Mouse (Mus musculus): Measurements from ENCODE around the gene Fignl2. TPM values are rescaled to one million over a fixed set of nuclear protein-coding genes. Genes with fewer than 3 reads are reported as not detected.

Gene Fignl2
- polyA plus RNA-seq, 1 experiment from 2014 or later, result 2.1 TPM

DNA sequence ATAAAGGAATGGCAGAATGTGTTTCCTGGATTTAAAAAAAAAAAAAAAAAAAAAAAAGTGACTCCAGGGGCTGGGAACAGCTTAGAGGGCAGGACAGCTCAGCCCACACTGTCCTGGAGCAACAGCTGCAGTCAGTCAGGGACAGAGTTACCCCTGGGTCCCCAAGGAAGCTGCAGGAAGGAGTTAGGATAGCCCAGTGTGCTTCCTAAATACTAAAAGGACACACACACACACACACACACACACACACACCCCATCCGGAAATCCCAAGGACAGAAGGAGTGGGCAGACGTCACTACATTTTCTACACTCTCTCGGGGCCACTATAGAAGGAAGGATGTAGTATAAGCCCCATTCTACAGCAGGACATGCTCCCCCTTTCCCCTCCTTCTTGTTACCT lies 10.3 kb downstream of the Fignl2 start:
- Histone ChIP-seq H3K4me2 (replicated peaks; ENCODE audit: low read depth, low read length) (no peak overlapping the region), H3K36me3 (ENCODE audit: control insufficient read depth, insufficient read depth, low read length) (no peaks in the 10 kb centered on the region), H3K27ac (ENCODE audit: low read depth, low read length) (peak overlapping the region; percentile 94), H3K9me3 (ENCODE audit: control insufficient read depth, low read length) (no peaks in the 10 kb centered on the region), H3K4me3 (ENCODE audit: low read depth, low read length) (no peak overlapping the region), H3K27me3 (ENCODE audit: control insufficient read depth, insufficient read depth, low read length) (no peaks in the 10 kb centered on the region), H3K4me1 (replicated peaks; ENCODE audit: control insufficient read depth, insufficient read depth, low read length) (peaks cover 53% of the 10 kb centered on the region), H3K9ac (ENCODE audit: low read depth, low read length) (no peak overlapping the region)
- WGBS, result 22% methylated on average over 3 of the region's 3 CpGs
- no peak for DNase-seq (ENCODE audit: low spot score)
- ATAC-seq (ENCODE audit: low FRiP score), result no peak

DNA sequence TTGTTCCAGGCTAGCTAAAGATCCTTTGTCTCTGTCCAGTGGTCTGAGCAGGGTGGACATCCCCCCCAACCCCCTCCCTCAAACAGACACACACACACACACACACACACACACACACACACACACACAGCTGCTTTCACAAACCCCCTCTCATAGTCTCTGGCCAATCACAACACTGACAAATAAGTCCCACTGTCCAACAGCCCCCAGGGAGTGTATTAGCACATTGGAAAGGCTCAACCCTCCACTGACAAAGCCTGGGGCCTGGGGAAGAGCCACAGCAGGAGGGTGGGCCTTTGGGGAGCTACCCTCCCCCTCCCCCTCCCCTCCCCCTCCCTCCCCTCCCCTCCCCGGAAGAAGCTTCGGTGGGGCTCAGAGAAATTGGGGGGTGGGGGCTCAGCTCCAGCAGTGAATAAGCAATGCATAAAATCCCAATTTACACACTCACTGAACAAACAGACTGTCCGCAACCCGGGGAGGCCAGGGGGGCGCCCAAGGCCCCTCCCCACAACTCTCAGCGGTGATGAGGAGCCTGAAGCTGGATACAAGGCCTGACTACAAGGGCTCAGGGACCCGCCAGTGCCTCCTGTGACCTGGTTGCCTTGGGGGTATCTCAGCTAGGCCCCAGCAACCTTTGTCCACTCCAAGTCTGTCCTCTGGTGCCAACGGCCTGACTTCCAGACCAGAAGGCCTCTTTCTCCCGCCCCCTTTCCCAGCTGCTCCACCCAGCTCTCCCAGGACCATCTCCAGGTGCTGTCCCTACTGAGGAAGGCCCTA lies 11.3 kb downstream of the Fignl2 start:
- Histone ChIP-seq H3K9ac (ENCODE audit: low read depth, low read length) (peak overlapping the region; percentile 15; the same call in 1 of the 2 replicates), H3K27ac (ENCODE audit: low read depth, low read length) (peak overlapping the region; percentile 94), H3K4me3 (ENCODE audit: low read depth, low read length) (no peak overlapping the region), H3K36me3 (ENCODE audit: control insufficient read depth, insufficient read depth, low read length) (no peaks in the 10 kb centered on the region), H3K4me1 (replicated peaks; ENCODE audit: control insufficient read depth, insufficient read depth, low read length) (peaks cover 54% of the 10 kb centered on the region), H3K9me3 (ENCODE audit: control insufficient read depth, low read length) (no peaks in the 10 kb centered on the region), H3K4me2 (replicated peaks; ENCODE audit: low read depth, low read length) (peak overlapping the region; percentile 19), H3K27me3 (ENCODE audit: control insufficient read depth, insufficient read depth, low read length) (no peaks in the 10 kb centered on the region)
- ATAC-seq (ENCODE audit: low FRiP score) (peak; percentile 85), DNase-seq (ENCODE audit: low spot score) (peak; percentile 72)
- WGBS, result 6% methylated on average over 7 of the region's 9 CpGs

DNA sequence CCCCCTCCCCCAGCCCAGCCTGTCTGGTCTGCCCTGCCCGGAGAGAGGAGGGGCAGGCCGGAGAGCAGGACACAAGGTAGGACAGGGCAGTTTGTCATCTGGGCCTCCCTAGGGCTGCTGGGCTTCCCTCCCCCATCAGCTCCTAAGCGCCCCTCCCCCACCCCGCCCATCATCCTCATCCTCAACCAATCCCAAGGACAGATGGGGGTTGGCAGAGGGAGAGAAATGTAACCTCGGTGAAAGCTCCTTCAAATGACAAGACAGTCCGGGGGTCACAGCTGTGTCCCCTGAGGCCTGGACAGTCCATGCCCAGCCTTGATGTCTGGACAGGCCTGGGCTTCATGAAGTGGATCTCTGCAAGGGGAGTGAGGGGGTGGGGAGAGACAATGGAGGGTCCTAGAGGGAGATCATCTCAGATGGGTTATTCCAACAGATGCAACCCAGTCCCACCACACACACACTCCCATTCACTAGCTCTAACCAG lies 12.0 kb downstream of the Fignl2 start:
- Histone ChIP-seq H3K9ac (ENCODE audit: low read depth, low read length) (peak overlapping the region; percentile 15; the same call in 1 of the 2 replicates), H3K4me1 (replicated peaks; ENCODE audit: control insufficient read depth, insufficient read depth, low read length) (peaks cover 56% of the 10 kb centered on the region), H3K4me2 (replicated peaks; ENCODE audit: low read depth, low read length) (no peak overlapping the region; the same call in 1 of the 2 replicates), H3K27ac (ENCODE audit: low read depth, low read length) (peak overlapping the region; percentile 94), H3K9me3 (ENCODE audit: control insufficient read depth, low read length) (no peaks in the 10 kb centered on the region), H3K36me3 (ENCODE audit: control insufficient read depth, insufficient read depth, low read length) (no peaks in the 10 kb centered on the region), H3K27me3 (ENCODE audit: control insufficient read depth, insufficient read depth, low read length) (no peaks in the 10 kb centered on the region), H3K4me3 (ENCODE audit: low read depth, low read length) (no peak overlapping the region)
- ATAC-seq (ENCODE audit: low FRiP score) (peak; percentile 79), DNase-seq (ENCODE audit: low spot score) (peak; percentile 77)
- WGBS, result 9% methylated on average over 5 of the region's 6 CpGs

DNA sequence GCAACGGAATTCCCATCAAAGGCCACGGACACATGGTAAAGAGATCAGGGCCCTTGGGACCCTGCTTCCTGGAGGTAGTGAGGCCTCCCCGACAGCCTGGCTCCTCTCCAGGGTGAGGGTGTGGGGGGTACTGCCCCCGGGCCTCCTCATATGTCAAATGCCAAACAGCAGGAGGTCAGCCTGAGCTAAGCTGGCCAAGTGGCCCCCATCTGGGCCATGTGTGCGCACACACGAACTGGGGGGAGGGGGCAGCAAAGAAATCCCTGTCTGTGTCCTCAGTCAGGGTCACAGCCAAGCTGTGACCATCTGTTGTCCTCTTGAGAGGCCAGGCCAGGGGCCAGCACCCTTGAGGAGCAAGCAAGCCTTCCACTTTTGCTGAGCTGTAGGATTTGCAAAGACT lies 13.3 kb downstream of the Fignl2 start:
- H3K9ac ChIP-seq (ENCODE audit: low read depth, low read length), result peak overlapping the region; percentile 17; the same call in 1 of the 2 replicates
- DNase-seq (ENCODE audit: low spot score), result no peak
- no peak for ATAC-seq (ENCODE audit: low FRiP score)
- no peaks in the 10 kb centered on the region for H3K9me3 ChIP-seq (ENCODE audit: control insufficient read depth, low read length)
- H3K4me1 ChIP-seq (replicated peaks; ENCODE audit: control insufficient read depth, insufficient read depth, low read length), result peaks cover 50% of the 10 kb centered on the region
- no peaks in the 10 kb centered on the region for H3K36me3 ChIP-seq (ENCODE audit: control insufficient read depth, insufficient read depth, low read length)
- H3K27ac ChIP-seq (ENCODE audit: low read depth, low read length), result peak overlapping the region; percentile 94
- no peak overlapping the region for H3K4me3 ChIP-seq (ENCODE audit: low read depth, low read length)
- no peaks in the 10 kb centered on the region for H3K27me3 ChIP-seq (ENCODE audit: control insufficient read depth, insufficient read depth, low read length)
- H3K4me2 ChIP-seq (replicated peaks; ENCODE audit: low read depth, low read length), result no peak overlapping the region
- WGBS, result 9% methylated on average over 6 of the region's 6 CpGs

DNA sequence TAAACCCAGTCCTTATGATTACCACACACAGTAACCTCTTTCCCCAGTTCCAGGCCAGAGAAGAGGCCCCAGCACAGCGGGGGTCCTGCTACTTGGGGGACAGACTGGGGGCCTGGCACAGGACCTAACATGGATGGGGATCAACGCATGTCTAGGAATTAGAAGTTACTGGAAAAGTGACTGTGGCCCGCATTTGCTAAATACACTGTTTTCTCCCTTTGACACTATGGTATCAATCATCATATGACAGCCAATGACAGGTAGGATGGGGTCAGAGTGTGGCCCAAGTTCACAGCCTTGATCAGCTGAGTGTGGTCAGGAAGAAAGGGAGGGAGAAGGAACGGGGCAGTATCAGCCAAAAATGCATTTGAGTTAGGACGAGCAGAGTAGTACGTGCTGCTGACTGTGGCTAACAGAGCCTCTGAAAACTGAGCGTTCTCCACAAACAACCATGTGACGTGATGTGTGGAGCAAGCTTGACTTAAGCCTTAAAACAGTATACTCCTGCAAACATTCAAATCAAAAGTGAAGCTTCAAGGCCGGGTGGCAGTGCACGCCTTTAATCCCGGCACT lies 18.0 kb downstream of the Fignl2 start:
- DNase-seq (ENCODE audit: low spot score) (no peak), ATAC-seq (ENCODE audit: low FRiP score) (no peak; the same call in 1 of the 2 replicates)
- WGBS, result 33% methylated on average over 11 of the region's 11 CpGs
- H3K9ac ChIP-seq (ENCODE audit: low read depth, low read length), result peak overlapping the region; percentile 28; the same call in 1 of the 2 replicates
- no peaks in the 10 kb centered on the region for H3K9me3 ChIP-seq (ENCODE audit: control insufficient read depth, low read length)
- H3K4me3 ChIP-seq (ENCODE audit: low read depth, low read length), result no peak overlapping the region
- H3K4me1 ChIP-seq (replicated peaks; ENCODE audit: control insufficient read depth, insufficient read depth, low read length), result peaks cover 22% of the 10 kb centered on the region
- no peaks in the 10 kb centered on the region for H3K27me3 ChIP-seq (ENCODE audit: control insufficient read depth, insufficient read depth, low read length)
- H3K4me2 ChIP-seq (replicated peaks; ENCODE audit: low read depth, low read length), result no peak overlapping the region
- H3K27ac ChIP-seq (ENCODE audit: low read depth, low read length), result peak overlapping the region; percentile 85
- no peaks in the 10 kb centered on the region for H3K36me3 ChIP-seq (ENCODE audit: control insufficient read depth, insufficient read depth, low read length)

DNA sequence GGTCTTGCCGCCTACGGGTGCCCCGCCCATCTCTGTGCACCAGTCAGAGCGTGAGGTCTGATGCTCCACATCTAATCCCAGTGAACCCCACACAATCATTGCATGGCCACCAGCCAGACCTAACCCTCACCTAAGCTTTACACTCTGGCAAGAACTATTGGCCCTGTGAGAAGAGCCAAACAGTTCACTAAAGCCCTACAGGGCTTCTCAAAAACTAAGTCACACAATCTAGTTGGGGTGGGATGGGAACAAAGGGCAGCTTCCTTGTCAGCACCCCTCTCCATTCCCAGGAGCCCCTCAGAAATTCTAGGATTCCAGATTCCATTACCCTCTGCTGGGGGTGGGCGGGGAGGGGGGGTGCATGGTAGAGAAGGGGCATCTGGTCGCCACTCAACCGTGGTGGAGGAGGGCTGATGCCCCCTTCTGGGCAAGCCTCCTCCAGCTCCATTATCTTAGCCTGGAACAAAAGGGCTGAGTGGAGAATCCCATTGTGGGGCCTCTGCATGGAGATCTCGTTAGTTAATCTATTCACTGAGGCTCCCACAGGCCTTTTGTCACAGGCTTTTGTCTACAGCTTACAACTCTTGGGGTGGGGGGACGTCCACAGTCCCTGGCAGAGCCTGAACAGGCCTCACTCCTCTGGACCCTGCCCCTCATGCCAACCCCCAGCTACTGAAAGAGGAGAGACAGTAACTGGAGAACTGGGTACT lies 18.6 kb downstream of the Fignl2 start:
- H3K4me1 ChIP-seq (replicated peaks; ENCODE audit: control insufficient read depth, insufficient read depth, low read length), result peaks cover 15% of the 10 kb centered on the region
- H3K27ac ChIP-seq (ENCODE audit: low read depth, low read length), result peak overlapping the region; percentile 85
- no peaks in the 10 kb centered on the region for H3K9me3 ChIP-seq (ENCODE audit: control insufficient read depth, low read length)
- 28% methylated on average over 9 of the region's 9 CpGs for WGBS
- peak overlapping the region; percentile 28; the same call in 1 of the 2 replicates for H3K9ac ChIP-seq (ENCODE audit: low read depth, low read length)
- H3K4me3 ChIP-seq (ENCODE audit: low read depth, low read length), result no peak overlapping the region
- H3K36me3 ChIP-seq (ENCODE audit: control insufficient read depth, insufficient read depth, low read length), result no peaks in the 10 kb centered on the region
- no peaks in the 10 kb centered on the region; the same call in none of the 2 replicates for H3K27me3 ChIP-seq (ENCODE audit: control insufficient read depth, insufficient read depth, low read length)
- no peak overlapping the region for H3K4me2 ChIP-seq (replicated peaks; ENCODE audit: low read depth, low read length)
- ATAC-seq (ENCODE audit: low FRiP score) (peak; percentile 77), DNase-seq (ENCODE audit: low spot score) (peak; percentile 65)

DNA sequence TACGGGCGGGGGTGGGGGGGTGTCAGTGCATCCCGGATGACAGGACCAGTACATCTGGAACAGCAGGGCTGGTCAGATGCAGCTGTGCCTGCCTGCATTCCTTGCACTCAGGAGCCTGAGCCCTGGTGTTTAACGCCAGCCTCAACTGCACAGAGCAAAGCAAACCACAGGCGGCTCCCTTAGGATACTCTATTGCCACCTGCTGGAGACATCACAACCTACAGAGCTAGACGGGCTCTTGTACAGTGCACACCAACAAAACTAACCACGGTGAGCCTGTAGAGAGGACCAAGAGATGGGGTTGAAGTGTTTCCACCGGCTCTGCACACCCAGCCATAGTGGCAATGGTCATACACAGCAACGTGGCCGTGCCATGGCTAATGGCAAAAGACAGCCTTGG lies 22.1 kb downstream of the Fignl2 start:
- ATAC-seq (ENCODE audit: low FRiP score), result peak; percentile 45; the same call in 1 of the 2 replicates
- H3K27me3 ChIP-seq (ENCODE audit: control insufficient read depth, insufficient read depth, low read length), result peaks cover 19% of the 10 kb centered on the region
- H3K4me1 ChIP-seq (replicated peaks; ENCODE audit: control insufficient read depth, insufficient read depth, low read length), result peaks cover 39% of the 10 kb centered on the region

DNA sequence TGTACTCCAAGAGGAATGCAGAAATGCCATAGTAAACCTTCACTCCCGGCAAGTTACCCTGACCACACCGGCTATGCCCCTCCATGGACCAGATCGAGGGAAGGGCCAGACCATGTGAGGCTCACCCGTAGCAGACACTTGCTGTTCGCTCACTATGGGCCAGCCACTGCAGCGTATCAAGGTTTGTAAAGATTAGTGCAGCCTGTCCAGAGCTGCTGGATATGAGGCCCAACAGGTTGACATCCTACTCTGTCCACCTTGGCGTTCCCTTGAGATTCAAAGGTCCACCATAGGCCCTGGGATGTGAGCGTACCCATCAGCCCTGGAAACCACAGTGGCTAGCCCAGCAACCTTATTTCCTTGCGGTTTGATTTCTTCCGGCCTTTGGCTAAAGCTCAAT lies 23.8 kb downstream of the Fignl2 start:
- WGBS, result 70% methylated on average over 10 of the region's 10 CpGs
- Histone ChIP-seq H3K9me3 (ENCODE audit: control insufficient read depth, low read length) (no peaks in the 10 kb centered on the region), H3K27ac (ENCODE audit: low read depth, low read length) (no peak overlapping the region), H3K36me3 (ENCODE audit: control insufficient read depth, insufficient read depth, low read length) (peaks cover 3% of the 10 kb centered on the region; the same call in 1 of the 2 replicates), H3K4me2 (replicated peaks; ENCODE audit: low read depth, low read length) (no peak overlapping the region), H3K4me3 (ENCODE audit: low read depth, low read length) (no peak overlapping the region), H3K9ac (ENCODE audit: low read depth, low read length) (no peak overlapping the region), H3K4me1 (replicated peaks; ENCODE audit: control insufficient read depth, insufficient read depth, low read length) (peaks cover 29% of the 10 kb centered on the region), H3K27me3 (ENCODE audit: control insufficient read depth, insufficient read depth, low read length) (peaks cover 19% of the 10 kb centered on the region)
- DNase-seq (ENCODE audit: low spot score) (peak; percentile 38), ATAC-seq (ENCODE audit: low FRiP score) (no peak)

More for the DNA sequence above, 22.1 kb downstream of the Fignl2 start:
- Histone ChIP-seq H3K4me2 (replicated peaks; ENCODE audit: low read depth, low read length) (no peak overlapping the region), H3K4me3 (ENCODE audit: low read depth, low read length) (no peak overlapping the region), H3K36me3 (ENCODE audit: control insufficient read depth, insufficient read depth, low read length) (peaks cover 3% of the 10 kb centered on the region; the same call in 1 of the 2 replicates), H3K27ac (ENCODE audit: low read depth, low read length) (no peak overlapping the region), H3K9me3 (ENCODE audit: control insufficient read depth, low read length) (no peaks in the 10 kb centered on the region), H3K9ac (ENCODE audit: low read depth, low read length) (no peak overlapping the region)
- peak; percentile 80 for DNase-seq (ENCODE audit: low spot score)
- WGBS, result 37% methylated on average over 10 of the region's 10 CpGs

Measured in hindbrain, embryonic 11.5 days (tissue).